Mouse (Mus musculus) E14TG2a.4 (cell line): ENCODE measurements at regions not wholly inside any gene's neighbourhood (a gene's known extent, or its start where the extent isn't known, plus 50 kb on each side); places are given as distances from the start of the nearest gene placed in this dataset.
"Not testable (repeated sequence)": the region's sequence is repeated elsewhere in the genome, so short reads cannot be mapped to it uniquely, and the experiment has no call there.

ENCODE experiments used
- H3K27me3 ChIP-seq: 2 replicates; pipeline ENCODE4 v1.6.1; 2014; ENCODE audit warnings: low read length, control low read depth; ENCODE audit not compliant: insufficient read depth
- H3K36me3 ChIP-seq: 2 replicates; pipeline ENCODE4 v1.6.1; 2014; ENCODE audit warnings: low read length, control low read depth; ENCODE audit not compliant: insufficient read depth
- H3K4me1 ChIP-seq: replicated peaks from 2 replicates; pipeline ENCODE4 v1.6.1; 2014; ENCODE audit warnings: low read depth, low read length, control low read depth
- H3K4me3 ChIP-seq: replicated peaks from 2 replicates; pipeline ENCODE4 v1.5.1; 2014; ENCODE audit warnings: mild to moderate bottlenecking, low read length
- H3K9me3 ChIP-seq: 2 replicates; pipeline ENCODE4 v1.6.1; 2014; ENCODE audit warnings: low read length, control low read depth
- CTCF ChIP-seq: conservative IDR thresholded peaks from 2 replicates; pipeline ENCODE4 v1.5.1; 2014; ENCODE audit warnings: low read length
- NANOG ChIP-seq: IDR thresholded peaks from 2 replicates; pipeline ENCODE4 v1.6.1; 2014; ENCODE audit warnings: borderline replicate concordance, low read length, mixed read lengths
- POU5F1 ChIP-seq: IDR thresholded peaks from 2 replicates; pipeline ENCODE4 v1.6.1; 2014; ENCODE audit warnings: low read length, borderline replicate concordance

- Histone ChIP-seq H3K27me3 (no peaks in the 10 kb centered on the region), H3K36me3 (0 out of 2 replicates have a peak, but pooled peaks cover 3% of the 10 kb centered on the region)
Measured at GRCm38 (mm10) chr11:22573166-22573565, 61.3 kb downstream of the Tmem17 start.

GRCm38 (mm10) chr11:22573802-22574201 is 61.9 kb downstream of the Tmem17 start:
- H3K4me3 ChIP-seq: no peak overlapping the region
- no peak for TF ChIP-seq POU5F1
- no peak for TF ChIP-seq NANOG
- TF ChIP-seq CTCF: no peak
- H3K4me1 ChIP-seq: peaks cover 16% of the 10 kb centered on the region
- H3K36me3 ChIP-seq: 0 out of 2 replicates have a peak, but pooled peaks cover 3% of the 10 kb centered on the region
- peaks cover 47% of the 10 kb centered on the region for H3K9me3 ChIP-seq
- no peaks in the 10 kb centered on the region for H3K27me3 ChIP-seq

More at GRCm38 (mm10) chr11:22573166-22573565, 61.3 kb downstream of the Tmem17 start:
- peaks cover 48% of the 10 kb centered on the region for H3K9me3 ChIP-seq
- H3K4me3 ChIP-seq: 0 out of 2 replicates have a peak overlapping the region, but pooled peaks have one; percentile 2
- H3K4me1 ChIP-seq: peaks cover 16% of the 10 kb centered on the region
- no peak for TF ChIP-seq CTCF
- TF ChIP-seq NANOG: 0 out of 2 replicates have a peak, but pooled peaks have one; percentile 14

GRCm38 (mm10) chr11:22574506-22574905 is 62.6 kb downstream of the Tmem17 start:
- H3K4me3 ChIP-seq: no peak overlapping the region
- peaks cover 47% of the 10 kb centered on the region for H3K9me3 ChIP-seq
- H3K27me3 ChIP-seq: no peaks in the 10 kb centered on the region
- TF ChIP-seq CTCF (no peak), NANOG (no peak), POU5F1 (no peak)
- 0 out of 2 replicates have a peak, but pooled peaks cover 3% of the 10 kb centered on the region for H3K36me3 ChIP-seq
- peaks cover 16% of the 10 kb centered on the region for H3K4me1 ChIP-seq

- Histone ChIP-seq H3K4me1 (peaks cover 31% of the 10 kb centered on the region), H3K27me3 (no peaks in the 10 kb centered on the region), H3K4me3 (no peak overlapping the region), H3K36me3 (0 out of 2 replicates have a peak, but pooled peaks cover 3% of the 10 kb centered on the region), H3K9me3 (peaks cover 45% of the 10 kb centered on the region)
- no peak for TF ChIP-seq CTCF
- no peak for TF ChIP-seq POU5F1
- no peak for TF ChIP-seq NANOG
Measured at GRCm38 (mm10) chr11:22584100-22584487, 72.2 kb downstream of the Tmem17 start.

- Histone ChIP-seq H3K27me3 (no peaks in the 10 kb centered on the region), H3K4me3 (no peak overlapping the region), H3K9me3 (peaks cover 45% of the 10 kb centered on the region), H3K36me3 (0 out of 2 replicates have a peak, but pooled peaks cover 3% of the 10 kb centered on the region), H3K4me1 (peaks cover 36% of the 10 kb centered on the region)
- TF ChIP-seq CTCF (no peak), NANOG (no peak), POU5F1 (no peak)
Measured at GRCm38 (mm10) chr11:22584488-22585158, 72.7 kb downstream of the Tmem17 start.

GRCm38 (mm10) chr11:22587691-22588241 is 75.9 kb downstream of the Tmem17 start:
- H3K36me3 ChIP-seq: 0 out of 2 replicates have a peak, but pooled peaks cover 3% of the 10 kb centered on the region
- H3K4me3 ChIP-seq: no peak overlapping the region
- H3K9me3 ChIP-seq: peaks cover 68% of the 10 kb centered on the region
- peaks cover 37% of the 10 kb centered on the region for H3K4me1 ChIP-seq
- no peak for TF ChIP-seq NANOG
- no peak for TF ChIP-seq CTCF
- TF ChIP-seq POU5F1: no peak
- H3K27me3 ChIP-seq: no peaks in the 10 kb centered on the region

- Histone ChIP-seq H3K9me3 (peaks cover 62% of the 10 kb centered on the region), H3K4me3 (no peak overlapping the region), H3K4me1 (peaks cover 37% of the 10 kb centered on the region), H3K27me3 (no peaks in the 10 kb centered on the region), H3K36me3 (0 out of 2 replicates have a peak, but pooled peaks cover 3% of the 10 kb centered on the region)
- TF ChIP-seq NANOG (no peak), POU5F1 (no peak), CTCF (no peak)
Measured at GRCm38 (mm10) chr11:22588546-22588945, 76.7 kb downstream of the Tmem17 start.

- no peak for TF ChIP-seq CTCF
- TF ChIP-seq NANOG: no peak
- TF ChIP-seq POU5F1: no peak
- peaks cover 54% of the 10 kb centered on the region for H3K9me3 ChIP-seq
- no peak overlapping the region for H3K4me3 ChIP-seq
- H3K27me3 ChIP-seq: no peaks in the 10 kb centered on the region
- H3K36me3 ChIP-seq: 0 out of 2 replicates have a peak, but pooled peaks cover 3% of the 10 kb centered on the region
- peaks cover 34% of the 10 kb centered on the region for H3K4me1 ChIP-seq
Measured at GRCm38 (mm10) chr11:22589901-22590300, 78.0 kb downstream of the Tmem17 start.

GRCm38 (mm10) chr11:22591050-22591449 is 79.2 kb downstream of the Tmem17 start:
- H3K4me3 ChIP-seq, H3K36me3 ChIP-seq, H3K27me3 ChIP-seq: not testable (repeated sequence)
- Histone ChIP-seq H3K9me3 (peaks cover 48% of the 10 kb centered on the region), H3K4me1 (peaks cover 29% of the 10 kb centered on the region)

GRCm38 (mm10) chr11:22592706-22593105 is 80.8 kb downstream of the Tmem17 start:
- H3K4me3 ChIP-seq: no peak overlapping the region
- H3K36me3 ChIP-seq: peaks cover 11% of the 10 kb centered on the region
- peaks cover 50% of the 10 kb centered on the region for H3K9me3 ChIP-seq
- peaks cover 20% of the 10 kb centered on the region for H3K4me1 ChIP-seq
- no peaks in the 10 kb centered on the region for H3K27me3 ChIP-seq
- TF ChIP-seq NANOG: no peak
- no peak for TF ChIP-seq POU5F1
- no peak for TF ChIP-seq CTCF
